Comparison of ENCODE assay signal across 22 mouse cellular contexts in the genomic region with DNA sequence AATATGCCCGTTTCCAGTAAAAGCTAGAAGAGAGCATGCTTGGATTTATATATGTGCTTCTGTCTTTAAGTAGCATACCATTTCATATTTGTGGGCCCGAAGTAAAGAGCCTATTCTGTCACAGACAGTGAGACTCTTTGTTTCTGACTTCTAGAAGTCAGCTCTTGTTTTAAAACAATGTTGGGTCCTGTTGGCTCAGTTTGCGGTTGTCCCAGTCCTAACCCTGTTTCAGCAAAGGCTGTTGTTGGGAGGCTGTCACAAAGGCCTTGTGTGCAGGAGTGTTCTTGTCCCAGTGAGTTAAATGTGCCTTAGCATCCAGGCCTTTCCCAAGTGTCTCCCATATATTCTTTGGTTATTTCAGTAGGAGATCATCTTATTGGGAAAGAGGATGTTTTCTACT. TPM values are rescaled to one million over a fixed set of nuclear protein-coding genes. Genes with fewer than 3 reads are reported as not detected.
"Had no signal": no experiment of that assay in that cellular context is flagged by ENCODE, and none has a peak within 500 bp of the region (broad histone marks: within the 10 kb centered on the region; RNA-seq: fewer than 3 reads in every experiment).

No protein-coding gene starts in this region.

- DNase-seq: kidney, adult 11 months; kidney, postnatal 25 days; layer of hippocampus, postnatal 36 days; liver; lung, adult 18-20 months; lung, postnatal 10 days; lung, postnatal 36 days; right cerebral cortex, postnatal 25 days; spleen, adult 18-20 months; thymus, adult 18-20 months; thymus, postnatal 36 days had no signal

- H3K27me3 ChIP-seq: limb, embryonic 13.5 days; liver, embryonic 12.5 days; liver, embryonic 15.5 days; lung, embryonic 15.5 days; megakaryocyte, embryonic 14.5 days; midbrain, embryonic 13.5 days; stomach, embryonic 15.5 days had no signal

- H3K4me3 ChIP-seq: limb, embryonic 10.5 days; limb, embryonic 13.5 days; liver, embryonic 12.5 days; liver, embryonic 15.5 days; lung, embryonic 15.5 days; megakaryocyte, embryonic 14.5 days; midbrain, embryonic 10.5 days; midbrain, embryonic 13.5 days; stomach, embryonic 15.5 days had no signal

- H3K27ac ChIP-seq: kidney, postnatal 0 days; limb, embryonic 10.5 days; limb, embryonic 13.5 days; liver, embryonic 12.5 days; liver, embryonic 15.5 days; lung, embryonic 15.5 days; midbrain, embryonic 10.5 days; midbrain, embryonic 13.5 days had no signal

RNA-seq across cellular contexts. Expression of gene Kcnrg, which starts 3.2 kb away (rescaled TPM):
- polyA plus RNA-seq: large intestine, adult 2 months had no signal
